Mouse (Mus musculus) ES-Bruce4 (cell line): ENCODE results near the gene Iqck. TPM values are rescaled to one million over a fixed set of nuclear protein-coding genes. Genes with fewer than 3 reads are reported as not detected.

Experiments
- H3K27ac ChIP-seq: 2 replicates; pipeline ENCODE4 v1.5.1; 2012; ENCODE audit warnings: low read length, inconsistent platforms; ENCODE audit not compliant: insufficient read depth
- H3K27me3 ChIP-seq: 2 replicates; pipeline ENCODE4 v1.6.1; 2012; ENCODE audit warnings: mild to moderate bottlenecking, low read length, inconsistent platforms; ENCODE audit not compliant: control insufficient read depth, poor library complexity, insufficient read depth, severe bottlenecking
- H3K36me3 ChIP-seq: 2 replicates; pipeline ENCODE4 v1.6.1; 2012; ENCODE audit warnings: inconsistent platforms, mild to moderate bottlenecking, low read length, moderate library complexity; ENCODE audit not compliant: control insufficient read depth, poor library complexity, insufficient read depth, severe bottlenecking
- H3K4me1 ChIP-seq: one replicate; pipeline ENCODE4 v1.8.1; 2011; ENCODE audit warnings: low read length; ENCODE audit not compliant: control insufficient read depth, insufficient read depth
- H3K4me3 ChIP-seq: 2 replicates; pipeline ENCODE4 v1.5.1; 2011; ENCODE audit warnings: low read depth, mild to moderate bottlenecking, low read length
- H3K9ac ChIP-seq: 2 replicates; pipeline ENCODE4 v1.6.1; 2012; ENCODE audit warnings: low read depth, mild to moderate bottlenecking, inconsistent platforms; ENCODE audit not compliant: poor library complexity, severe bottlenecking
- H3K9me3 ChIP-seq: replicated peaks from 2 replicates; pipeline ENCODE4 v1.6.1; 2012; ENCODE audit warnings: mild to moderate bottlenecking, low read length, inconsistent platforms; ENCODE audit not compliant: control insufficient read depth, poor library complexity, insufficient read depth, severe bottlenecking
- CTCF ChIP-seq: IDR thresholded peaks from one replicate; pipeline ENCODE4 v1.8.1; 2011; ENCODE audit warnings: low read depth, low read length
- EP300 ChIP-seq: IDR thresholded peaks from 2 replicates; pipeline ENCODE4 v1.6.1; 2011; ENCODE audit warnings: low read depth, low read length; ENCODE audit not compliant: insufficient read depth
- POLR2A ChIP-seq: IDR thresholded peaks from one replicate; pipeline ENCODE4 v1.8.1; 2011; ENCODE audit warnings: low read length; ENCODE audit not compliant: insufficient read depth
- polyA plus RNA-seq: library from polyadenylated mRNA; stranded (reverse); fragments of >200 nt; gene quantifications from 2 replicates; pipeline ENCODE4 v1.2.4, GENCODE M21; 2011; ENCODE audit warnings: low read depth; ENCODE audit not compliant: missing spikeins, insufficient read depth, insufficient read length

The Iqck gene
- polyA plus RNA-seq, 1 experiment: 0.73 TPM

DNA sequence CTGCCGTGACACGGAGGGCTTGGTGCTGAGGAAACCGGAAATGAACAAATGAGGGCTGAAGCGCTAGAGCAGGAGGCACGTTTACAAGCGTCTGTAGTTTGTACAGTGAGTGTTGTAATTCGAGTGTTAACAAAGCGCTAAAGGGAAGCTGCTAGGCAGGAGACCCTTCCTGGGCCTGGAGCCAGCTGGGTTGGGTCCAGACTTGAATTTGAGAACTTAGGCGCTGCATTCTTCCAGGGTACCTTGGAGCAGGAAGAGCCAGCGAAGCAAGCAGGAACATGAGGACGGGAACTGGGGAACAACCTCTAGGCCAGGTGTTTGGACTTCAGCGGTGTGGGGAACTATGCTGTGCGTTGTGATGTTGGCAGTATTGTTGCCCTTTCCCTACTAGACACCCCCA lies 47.4 kb downstream of the Iqck start:
- H3K27ac ChIP-seq: no peak overlapping the region
- H3K4me1 ChIP-seq: no peaks in the 10 kb centered on the region
- H3K4me3 ChIP-seq: no peak overlapping the region
- H3K27me3 ChIP-seq: no peaks in the 10 kb centered on the region
- TF ChIP-seq EP300: no peak
- TF ChIP-seq POLR2A: no peak
- no peak for TF ChIP-seq CTCF
- H3K36me3 ChIP-seq: no peaks in the 10 kb centered on the region
- no peak overlapping the region for H3K9ac ChIP-seq
- H3K9me3 ChIP-seq: no peaks in the 10 kb centered on the region

DNA sequence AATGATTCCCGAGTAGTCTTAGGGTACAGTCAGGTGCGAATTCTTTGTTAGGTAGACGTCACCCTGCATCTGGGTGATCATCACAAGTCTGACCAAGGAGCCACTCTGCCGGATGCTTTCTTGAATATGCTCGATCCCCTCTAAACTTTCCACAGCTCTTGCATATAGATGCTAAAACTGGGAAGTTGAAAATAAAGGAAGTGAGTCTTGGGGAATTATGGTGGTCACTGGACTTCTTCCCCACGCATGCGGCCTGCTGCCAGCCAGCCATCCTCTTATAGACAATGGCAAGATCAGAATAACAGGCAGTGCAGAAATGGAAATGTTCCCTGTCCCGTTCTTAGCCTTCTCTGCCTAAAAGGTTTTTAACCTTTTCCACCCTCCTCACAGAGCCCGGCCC lies 48.3 kb downstream of the Iqck start:
- no peaks in the 10 kb centered on the region for H3K9me3 ChIP-seq
- H3K9ac ChIP-seq: no peak overlapping the region
- H3K36me3 ChIP-seq: no peaks in the 10 kb centered on the region
- TF ChIP-seq CTCF: no peak
- no peak for TF ChIP-seq EP300
- no peaks in the 10 kb centered on the region for H3K27me3 ChIP-seq
- H3K4me3 ChIP-seq: no peak overlapping the region
- no peak overlapping the region for H3K27ac ChIP-seq
- H3K4me1 ChIP-seq: no peaks in the 10 kb centered on the region

DNA sequence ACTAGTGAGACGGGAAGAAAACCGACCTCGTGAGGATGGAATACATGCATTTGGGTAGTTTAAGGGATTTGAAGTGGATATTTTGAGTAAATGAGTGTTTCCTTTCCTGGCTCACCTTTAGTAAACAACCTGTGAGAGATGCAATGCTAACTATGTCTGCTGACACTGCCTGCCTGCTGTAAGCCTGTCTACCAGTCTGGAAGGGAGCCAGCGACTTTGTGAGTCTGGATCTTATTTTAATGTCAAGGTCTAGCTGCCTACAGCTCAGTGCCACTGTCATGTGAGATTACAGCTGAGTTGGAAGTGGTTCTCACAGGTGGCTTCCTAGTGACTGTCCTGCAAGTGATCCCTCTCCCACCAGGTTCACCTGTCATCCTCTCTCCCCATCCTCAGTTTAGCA lies 49.0 kb downstream of the Iqck start:
- H3K4me1 ChIP-seq: no peaks in the 10 kb centered on the region
- no peak for TF ChIP-seq POLR2A
- no peak for TF ChIP-seq CTCF
- TF ChIP-seq EP300: no peak
- no peak overlapping the region for H3K4me3 ChIP-seq
- H3K27ac ChIP-seq: no peak overlapping the region
- H3K9ac ChIP-seq: no peak overlapping the region
- no peaks in the 10 kb centered on the region for H3K27me3 ChIP-seq
- no peaks in the 10 kb centered on the region for H3K9me3 ChIP-seq
- H3K36me3 ChIP-seq: no peaks in the 10 kb centered on the region

DNA sequence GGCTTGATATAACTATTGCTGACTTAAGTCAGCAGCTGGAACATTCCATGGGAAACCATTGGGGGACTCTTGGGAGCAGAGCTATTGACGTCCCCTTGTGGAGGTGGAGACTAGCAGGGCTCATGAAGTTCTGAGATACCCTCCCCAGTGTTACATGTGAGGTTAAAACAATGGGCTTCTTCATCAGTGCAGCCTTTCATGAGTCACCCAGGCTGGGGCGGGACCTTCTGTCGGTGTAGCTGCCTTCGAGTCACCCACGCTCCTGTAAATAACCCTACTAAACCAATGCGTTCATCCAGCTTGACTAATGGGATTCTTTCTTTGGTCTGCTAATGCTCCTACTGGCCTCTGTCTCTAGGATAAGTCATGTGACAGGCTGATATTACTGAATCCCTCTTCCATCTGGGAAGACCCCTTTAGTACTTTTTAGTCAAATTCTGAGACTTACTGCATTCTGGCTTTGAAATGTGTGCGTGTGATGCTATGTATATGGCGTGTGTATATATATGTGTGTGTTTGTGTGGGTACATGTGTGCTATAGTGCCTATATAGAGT lies 53.5 kb downstream of the Iqck start:
- Histone ChIP-seq H3K36me3 (no peaks in the 10 kb centered on the region), H3K4me3 (no peak overlapping the region), H3K9me3 (no peaks in the 10 kb centered on the region), H3K4me1 (no peaks in the 10 kb centered on the region), H3K27ac (no peak overlapping the region), H3K9ac (no peak overlapping the region), H3K27me3 (no peaks in the 10 kb centered on the region; the same call in 1 of the 2 replicates)
- TF ChIP-seq EP300 (no peak), CTCF (no peak)

DNA sequence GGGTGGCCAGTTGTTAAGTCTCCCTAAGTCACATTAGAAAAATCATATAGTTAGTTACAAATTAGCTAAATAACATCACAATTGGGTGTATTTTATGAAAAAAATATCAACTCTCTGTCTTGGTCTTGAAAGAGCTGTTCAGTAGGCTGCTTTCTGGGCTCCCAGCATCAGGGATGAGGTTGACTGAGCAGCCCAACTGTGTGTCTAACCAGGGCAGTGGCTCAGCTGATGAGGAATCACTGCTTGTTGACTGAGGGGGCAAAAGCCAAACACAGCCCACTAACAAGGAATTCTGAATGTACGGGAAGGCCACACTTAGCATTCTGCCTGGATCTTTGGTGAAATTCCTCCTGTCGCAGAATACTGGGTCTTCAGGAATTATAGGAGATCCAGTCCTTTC lies 54.9 kb downstream of the Iqck start:
- no peaks in the 10 kb centered on the region for H3K36me3 ChIP-seq
- no peak overlapping the region for H3K9ac ChIP-seq
- no peaks in the 10 kb centered on the region; the same call in 1 of the 2 replicates for H3K27me3 ChIP-seq
- no peak overlapping the region for H3K27ac ChIP-seq
- no peaks in the 10 kb centered on the region for H3K4me1 ChIP-seq
- no peak overlapping the region for H3K4me3 ChIP-seq
- TF ChIP-seq POLR2A (no peak), EP300 (no peak), CTCF (no peak)
- no peaks in the 10 kb centered on the region for H3K9me3 ChIP-seq

DNA sequence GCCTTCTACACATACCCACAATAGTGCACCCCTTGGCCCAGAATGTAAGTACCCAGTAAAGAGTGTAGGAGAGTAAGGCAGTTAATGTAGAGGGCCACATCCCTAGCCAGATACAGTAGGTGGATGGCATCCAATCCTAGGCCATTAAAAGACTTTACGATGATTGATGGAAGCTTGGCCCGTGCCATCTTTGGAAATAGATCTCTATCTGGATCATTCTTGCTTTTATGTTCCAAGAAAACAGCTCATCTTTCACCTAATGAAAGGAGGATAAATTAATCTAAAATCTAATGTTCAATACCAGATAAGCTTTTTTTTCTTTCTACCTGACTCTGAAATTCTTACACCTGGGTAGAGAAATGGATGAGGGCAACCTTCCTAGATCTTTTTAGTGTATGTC lies 55.6 kb downstream of the Iqck start:
- no peak overlapping the region for H3K4me3 ChIP-seq
- no peaks in the 10 kb centered on the region for H3K9me3 ChIP-seq
- H3K9ac ChIP-seq: no peak overlapping the region
- H3K4me1 ChIP-seq: no peaks in the 10 kb centered on the region
- no peaks in the 10 kb centered on the region; the same call in 1 of the 2 replicates for H3K27me3 ChIP-seq
- no peak overlapping the region for H3K27ac ChIP-seq
- TF ChIP-seq CTCF: no peak
- no peaks in the 10 kb centered on the region for H3K36me3 ChIP-seq

DNA sequence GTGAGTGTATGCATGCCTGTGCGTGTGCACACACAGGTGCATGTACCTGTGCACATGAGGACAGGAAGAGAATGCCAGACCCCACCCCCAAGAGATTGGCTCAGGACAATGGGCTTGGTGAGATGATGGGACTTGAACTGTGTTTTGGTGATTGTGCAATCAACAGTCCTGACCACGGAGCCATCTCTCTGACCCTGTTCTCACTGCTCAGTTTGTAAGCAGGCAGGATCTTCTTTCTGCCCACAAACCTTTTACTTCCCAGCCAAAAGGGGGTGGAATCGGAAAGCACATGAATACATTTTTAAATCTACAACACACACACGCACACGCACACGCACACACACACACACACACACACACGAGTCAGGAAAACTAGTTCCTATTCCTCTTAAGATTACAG lies 56.0 kb downstream of the Iqck start:
- Histone ChIP-seq H3K36me3 (no peaks in the 10 kb centered on the region), H3K9me3 (no peaks in the 10 kb centered on the region), H3K4me3 (no peak overlapping the region), H3K27me3 (no peaks in the 10 kb centered on the region; the same call in 1 of the 2 replicates), H3K9ac (no peak overlapping the region), H3K27ac (no peak overlapping the region), H3K4me1 (no peaks in the 10 kb centered on the region)
- TF ChIP-seq POLR2A: no peak
- no peak for TF ChIP-seq CTCF
- TF ChIP-seq EP300: no peak
